Mouse (Mus musculus): ENCODE results near the gene Olfr730.

The Olfr730 gene

GRCm38 (mm10) chr14:50188098-50188497 lies at the start of gene Olfr730:
TSS of gene Olfr730 (minus strand) at chr14:50188198.
- DNase-seq (ENCODE audit: low spot score in 2 of 2) = no peak

DNA sequence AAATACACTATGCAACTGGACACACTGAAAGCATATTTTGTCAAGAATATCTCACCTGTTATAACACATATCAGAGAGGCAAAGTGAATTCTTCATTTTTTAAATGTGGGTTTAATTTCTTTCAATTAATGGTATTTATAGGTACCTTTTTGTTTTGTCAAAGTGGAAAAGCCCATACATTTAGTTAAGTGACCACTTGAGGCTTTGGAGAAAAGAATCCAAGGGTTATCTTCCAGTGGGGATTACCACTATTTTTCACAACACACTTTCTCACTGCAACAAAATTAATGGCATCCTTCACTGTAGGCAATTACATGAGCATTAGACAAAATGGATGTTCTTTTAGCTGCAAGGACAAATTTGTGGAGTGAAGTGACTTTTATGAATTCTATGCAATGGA lies 35.2 kb downstream of the Olfr730 start, which contains the start of gene Olfr729:
Olfr729 (minus strand) TSS at position 101 of the 400 bp plus-strand sequence.
- no peak for DNase-seq (ENCODE audit: low spot score in 2 of 2)

GRCm38 (mm10) chr14:50142580-50142979 lies 45.4 kb downstream of the Olfr730 start, which contains the start of gene Olfr728:
TSS of gene Olfr728 (minus strand) at chr14:50142680.
- DNase-seq (ENCODE audit: low spot score in 2 of 2) = no peak

All from urinary bladder, postnatal 36 days (tissue).